ENCODE assay signal across 28 mouse cellular contexts in genomic region chr13:69417855-69418478, GRCm38 (mm10).
DNase-seq lines count a peak whose midpoint lies in the region; ATAC-seq and TF ChIP-seq lines count a peak whose summit lies in the region.
"Had no signal": no experiment of that assay in that cellular context is flagged by ENCODE, and none has a peak within 500 bp of the region (broad histone marks: within the 10 kb centered on the region; RNA-seq: fewer than 3 reads in every experiment).

No protein-coding gene starts in this region.

- peaks cover 21% of the 10 kb centered on the region for H3K4me1 ChIP-seq in kidney, embryonic 15.5 days
- no peaks in the 10 kb centered on the region for H3K4me1 ChIP-seq in kidney, adult 2 months (ENCODE audit: control insufficient read depth, insufficient read depth, low read length)
- no peaks in the 10 kb centered on the region for H3K4me1 ChIP-seq in megakaryocyte, embryonic 14.5 days
- no peaks in the 10 kb centered on the region for H3K4me1 ChIP-seq in neural tube, embryonic 14.5 days (ENCODE audit: control insufficient read depth, insufficient read depth, low read length)
- H3K4me1 ChIP-seq: embryonic facial prominence, embryonic 10.5 days; embryonic facial prominence, embryonic 13.5 days; forebrain, embryonic 15.5 days; hindbrain, embryonic 10.5 days; hindbrain, embryonic 13.5 days had no signal

- H3K36me3 ChIP-seq in kidney, embryonic 15.5 days: no peaks in the 10 kb centered on the region
- no peaks in the 10 kb centered on the region for H3K36me3 ChIP-seq in kidney, adult 2 months (ENCODE audit: control insufficient read depth, insufficient read depth, low read length)
- H3K36me3 ChIP-seq in megakaryocyte, embryonic 14.5 days (replicated peaks; ENCODE audit: low read length): no peaks in the 10 kb centered on the region
- H3K36me3 ChIP-seq in neural tube, embryonic 14.5 days (ENCODE audit: control insufficient read depth, insufficient read depth, low read length): no peaks in the 10 kb centered on the region
- H3K36me3 ChIP-seq: embryonic facial prominence, embryonic 10.5 days; embryonic facial prominence, embryonic 13.5 days; forebrain, embryonic 12.5 days; forebrain, embryonic 15.5 days; hindbrain, embryonic 10.5 days; hindbrain, embryonic 13.5 days had no signal

- no peak for TF ChIP-seq POLR2A in kidney, adult 2 months (IDR thresholded peaks at IDR 0.05; ENCODE audit: low read depth, low read length)

- no peak overlapping the region for H3K4me3 ChIP-seq in kidney, embryonic 15.5 days (replicated peaks)
- no peak overlapping the region for H3K4me3 ChIP-seq in kidney, adult 2 months (ENCODE audit: insufficient read depth, low read depth, low read length)
- H3K4me3 ChIP-seq in megakaryocyte, embryonic 14.5 days (replicated peaks): peak overlapping the region; percentile 19
- H3K4me3 ChIP-seq in neural tube, embryonic 14.5 days (ENCODE audit: low read depth, low read length): no peak overlapping the region
- H3K4me3 ChIP-seq: embryonic facial prominence, embryonic 10.5 days; embryonic facial prominence, embryonic 13.5 days; erythroblast, embryonic 14.5 days; forebrain, embryonic 12.5 days; forebrain, embryonic 15.5 days; hindbrain, embryonic 10.5 days; hindbrain, embryonic 13.5 days had no signal

- H3K9me3 ChIP-seq in kidney, embryonic 15.5 days (replicated peaks): no peaks in the 10 kb centered on the region
- H3K9me3 ChIP-seq in megakaryocyte, embryonic 14.5 days: peaks cover 33% of the 10 kb centered on the region
- no peaks in the 10 kb centered on the region for H3K9me3 ChIP-seq in neural tube, embryonic 14.5 days (ENCODE audit: control insufficient read depth, low read length)
- H3K9me3 ChIP-seq: embryonic facial prominence, embryonic 13.5 days; forebrain, embryonic 15.5 days; hindbrain, embryonic 10.5 days; hindbrain, embryonic 13.5 days had no signal

- DNase-seq in kidney, adult 2 months: no peak
- DNase-seq in R1 (ENCODE audit: low read depth, low spot score): peak; percentile 17
- no peak for DNase-seq in ovary, postnatal 14 days (ENCODE audit: low spot score)
- DNase-seq: adrenal gland, adult 8-10 months; adrenal gland, postnatal 25 days; cerebellum, adult 11-12 months; cerebellum, adult 8-10 months; cerebellum, postnatal 10 days; cerebellum, postnatal 36 days; embryo, embryonic 11 days; gastrocnemius, postnatal 10 days; gastrocnemius, postnatal 36 days; heart, postnatal 36 days had no signal

- H3K27me3 ChIP-seq in kidney, embryonic 15.5 days: no peaks in the 10 kb centered on the region
- no peaks in the 10 kb centered on the region for H3K27me3 ChIP-seq in kidney, adult 2 months (replicated peaks; ENCODE audit: control insufficient read depth, insufficient read depth, low read length)
- H3K27me3 ChIP-seq in megakaryocyte, embryonic 14.5 days (replicated peaks): no peaks in the 10 kb centered on the region
- no peaks in the 10 kb centered on the region for H3K27me3 ChIP-seq in neural tube, embryonic 14.5 days (ENCODE audit: control insufficient read depth, insufficient read depth, low read length)
- H3K27me3 ChIP-seq: embryonic facial prominence, embryonic 13.5 days; forebrain, embryonic 12.5 days; forebrain, embryonic 15.5 days; hindbrain, embryonic 13.5 days had no signal

- no peak overlapping the region for H3K4me2 ChIP-seq in kidney, embryonic 15.5 days
- H3K4me2 ChIP-seq in neural tube, embryonic 14.5 days (ENCODE audit: low read depth, low read length): no peak overlapping the region
- H3K4me2 ChIP-seq: embryonic facial prominence, embryonic 13.5 days; forebrain, embryonic 12.5 days; forebrain, embryonic 15.5 days; heart, embryonic 11.5 days; hindbrain, embryonic 13.5 days had no signal

- 49% methylated on average over 13 of the region's 14 CpGs for WGBS in kidney, embryonic 15.5 days
- 39% methylated on average over 14 of the region's 14 CpGs for WGBS in kidney, adult 2 months
- WGBS in neural tube, embryonic 14.5 days: 73% methylated on average over 14 of the region's 14 CpGs

- no peak overlapping the region for H3K9ac ChIP-seq in kidney, embryonic 15.5 days
- no peak overlapping the region for H3K9ac ChIP-seq in neural tube, embryonic 14.5 days (replicated peaks; ENCODE audit: low read depth, low read length)
- H3K9ac ChIP-seq: embryonic facial prominence, embryonic 13.5 days; forebrain, embryonic 12.5 days; forebrain, embryonic 15.5 days; hindbrain, embryonic 13.5 days had no signal

- peak; percentile 59 for ATAC-seq in kidney, embryonic 15.5 days (replicated peaks; ENCODE audit: low FRiP score)
- ATAC-seq in megakaryocyte, adult 5-6 weeks (ENCODE audit: poor library complexity, severe bottlenecking): no peak
- 0 out of 2 replicates have a peak, but pooled peaks have one; percentile 9 for ATAC-seq in neural tube, embryonic 14.5 days (ENCODE audit: low read depth)
- ATAC-seq: activated CD4-positive, CD25-positive, alpha-beta regulatory T cell, adult 4 months; CD4-positive, CD25-positive, alpha-beta regulatory T cell, adult 4 months; hindbrain, embryonic 16.5 days had no signal

- no peak for TF ChIP-seq CTCF in kidney, adult 2 months (conservative IDR thresholded peaks at IDR 0.05; ENCODE audit: insufficient read depth, insufficient read length, low read depth, low read length)

- H3K27ac ChIP-seq in kidney, embryonic 15.5 days: no peak overlapping the region
- no peak overlapping the region for H3K27ac ChIP-seq in kidney, adult 2 months (ENCODE audit: insufficient read depth, low read depth, low read length)
- no peak overlapping the region for H3K27ac ChIP-seq in neural tube, embryonic 14.5 days (ENCODE audit: low read depth, low read length)
- H3K27ac ChIP-seq: embryonic facial prominence, embryonic 10.5 days; embryonic facial prominence, embryonic 13.5 days; forebrain, embryonic 12.5 days; forebrain, embryonic 15.5 days; hindbrain, embryonic 10.5 days; hindbrain, embryonic 13.5 days had no signal
